Mouse (Mus musculus) neural tube, embryonic 13.5 days (tissue): ENCODE results near the gene Hist1h3g. TPM values are rescaled to one million over a fixed set of nuclear protein-coding genes. Genes with fewer than 3 reads are reported as not detected.
A peak's percentile ranks its signal among the peaks of the same experiment; 100 is the strongest.

Experiments used
- ATAC-seq: fragments of 200-750 bp; cut with Nextera tagmentation; 2 replicates; pipeline ENCODE4 v1.8.0; 2017; ENCODE audit warnings: low read depth, mild to moderate bottlenecking, moderate TSS enrichment, moderate library complexity
- H3K27ac ChIP-seq: fragments of 300-500 bp; sonication (generic); replicated peaks from 2 replicates; pipeline ENCODE4 v1.5.1; 2015; ENCODE audit warnings: moderate library complexity, mild to moderate bottlenecking, inconsistent platforms
- H3K27me3 ChIP-seq: fragments of 300-500 bp; sonication (generic); 2 replicates; pipeline ENCODE4 v1.6.1; 2015; ENCODE audit warnings: mild to moderate bottlenecking, inconsistent platforms
- H3K36me3 ChIP-seq: fragments of 300-500 bp; sonication (generic); 2 replicates; pipeline ENCODE4 v1.6.1; 2015; ENCODE audit warnings: mild to moderate bottlenecking, inconsistent platforms
- H3K4me1 ChIP-seq: fragments of 300-500 bp; sonication (generic); replicated peaks from 2 replicates; pipeline ENCODE4 v1.6.1; 2015; ENCODE audit warnings: inconsistent platforms
- H3K4me2 ChIP-seq: fragments of 300-500 bp; sonication (generic); 2 replicates; pipeline ENCODE4 v1.6.1; 2015; ENCODE audit warnings: inconsistent platforms, mild to moderate bottlenecking, moderate library complexity
- H3K4me3 ChIP-seq: fragments of 300-500 bp; sonication (generic); 2 replicates; pipeline ENCODE4 v1.5.1; 2015; ENCODE audit warnings: mild to moderate bottlenecking, inconsistent platforms
- H3K9ac ChIP-seq: fragments of 300-500 bp; sonication (generic); 2 replicates; pipeline ENCODE4 v1.6.1; 2015; ENCODE audit warnings: moderate library complexity, mild to moderate bottlenecking, inconsistent platforms
- H3K9me3 ChIP-seq: fragments of 300-500 bp; sonication (generic); 2 replicates; pipeline ENCODE4 v1.6.1; 2016; ENCODE audit warnings: inconsistent platforms
- WGBS: fragments of 180-500 bp; shearing (Covaris S2); methylation state at CpG from one replicate; pipeline ENCODE4 v1.1.7; 2015; 5-methylcytosine and 5-hydroxymethylcytosine counted together
- microRNA-seq: library from miRNA; unstranded; fragments of <30 nt; microRNA quantifications from one replicate; pipeline ENCODE4, GENCODE M21; 2016
- polyA plus RNA-seq: library from polyadenylated mRNA; unstranded; fragments of >200 nt; fragmentation: Nextera tagmentation; extraction: Ambion mirVana; gene quantifications from 2 replicates; pipeline ENCODE4 v1.2.1, GENCODE M21; 2015

Gene Hist1h3g
- polyA plus RNA-seq, 1 experiment from 2014 or later, result 1.3 TPM

DNA sequence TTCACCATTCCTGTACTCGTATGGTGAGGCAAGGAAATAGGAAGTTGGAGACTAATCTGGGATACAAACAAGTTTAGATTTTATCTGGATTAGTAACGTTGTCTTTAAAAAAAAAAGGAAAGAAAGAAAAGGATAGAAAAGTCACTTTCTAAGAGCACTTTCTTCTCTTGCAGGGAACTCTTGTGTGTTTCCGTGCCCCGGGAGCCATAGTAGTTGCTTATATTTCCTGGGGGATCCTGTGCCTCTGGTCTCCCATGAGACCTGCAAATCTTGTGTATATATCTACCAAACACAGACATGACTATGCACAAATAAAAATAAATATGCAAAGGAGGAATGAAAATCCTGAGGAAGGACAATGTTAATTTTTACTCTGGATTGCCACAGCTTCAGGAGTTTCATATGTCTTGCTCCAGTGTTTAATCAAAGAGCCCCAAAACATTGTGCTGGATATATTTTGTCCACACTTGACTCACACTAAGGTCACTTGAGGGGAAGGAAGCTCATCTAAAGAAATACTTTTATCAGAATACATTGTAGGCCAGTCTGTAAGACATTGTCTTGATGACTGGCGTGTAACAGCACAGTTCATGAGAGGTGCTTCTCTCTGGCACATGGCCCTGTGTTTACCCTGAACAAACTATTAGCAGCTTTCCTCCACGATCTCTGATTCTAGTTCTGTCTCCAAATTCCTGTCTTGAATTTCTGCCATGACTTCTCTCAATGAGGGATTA is 41.9 kb downstream of the Hist1h3g start:
- no peak for ATAC-seq
- Histone ChIP-seq H3K27ac (0 out of 2 replicates have a peak overlapping the region, but pooled peaks have one; percentile 1), H3K4me3 (0 out of 2 replicates have a peak overlapping the region, but pooled peaks have one; percentile 42), H3K4me2 (peak overlapping the region; percentile 81), H3K9me3 (no peaks in the 10 kb centered on the region), H3K4me1 (peaks cover 42% of the 10 kb centered on the region), H3K27me3 (no peaks in the 10 kb centered on the region), H3K9ac (peak overlapping the region; percentile 78), H3K36me3 (no peaks in the 10 kb centered on the region)
- WGBS, result 54% methylated on average over 6 of the region's 6 CpGs

DNA sequence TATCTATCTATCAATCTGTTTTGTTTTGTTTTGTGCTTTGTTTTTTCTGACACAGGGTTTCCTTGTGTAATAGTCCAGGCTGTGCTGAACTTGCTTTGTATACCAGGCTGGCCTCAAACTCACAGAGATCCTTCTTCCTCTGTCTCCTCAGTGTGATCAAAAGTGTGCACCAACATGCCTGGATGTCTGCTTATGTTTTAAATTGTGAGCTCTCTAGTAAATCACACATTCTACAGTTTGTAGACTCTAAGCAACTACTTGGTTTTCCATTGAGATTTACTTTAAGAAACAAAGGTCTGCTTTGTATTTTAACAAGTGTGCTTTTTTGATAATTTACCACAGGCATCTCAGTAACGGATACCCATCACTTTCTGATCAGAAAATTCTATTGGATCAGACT is 42.6 kb downstream of the Hist1h3g start:
- no peak overlapping the region for H3K4me3 ChIP-seq
- H3K36me3 ChIP-seq, result no peaks in the 10 kb centered on the region
- no peak overlapping the region for H3K27ac ChIP-seq
- H3K27me3 ChIP-seq, result no peaks in the 10 kb centered on the region
- no peaks in the 10 kb centered on the region for H3K9me3 ChIP-seq
- H3K9ac ChIP-seq, result no peak overlapping the region
- 86% methylated on average over 1 of the region's 1 CpGs for WGBS
- H3K4me2 ChIP-seq, result no peak overlapping the region
- no peak for ATAC-seq
- peaks cover 42% of the 10 kb centered on the region for H3K4me1 ChIP-seq

DNA sequence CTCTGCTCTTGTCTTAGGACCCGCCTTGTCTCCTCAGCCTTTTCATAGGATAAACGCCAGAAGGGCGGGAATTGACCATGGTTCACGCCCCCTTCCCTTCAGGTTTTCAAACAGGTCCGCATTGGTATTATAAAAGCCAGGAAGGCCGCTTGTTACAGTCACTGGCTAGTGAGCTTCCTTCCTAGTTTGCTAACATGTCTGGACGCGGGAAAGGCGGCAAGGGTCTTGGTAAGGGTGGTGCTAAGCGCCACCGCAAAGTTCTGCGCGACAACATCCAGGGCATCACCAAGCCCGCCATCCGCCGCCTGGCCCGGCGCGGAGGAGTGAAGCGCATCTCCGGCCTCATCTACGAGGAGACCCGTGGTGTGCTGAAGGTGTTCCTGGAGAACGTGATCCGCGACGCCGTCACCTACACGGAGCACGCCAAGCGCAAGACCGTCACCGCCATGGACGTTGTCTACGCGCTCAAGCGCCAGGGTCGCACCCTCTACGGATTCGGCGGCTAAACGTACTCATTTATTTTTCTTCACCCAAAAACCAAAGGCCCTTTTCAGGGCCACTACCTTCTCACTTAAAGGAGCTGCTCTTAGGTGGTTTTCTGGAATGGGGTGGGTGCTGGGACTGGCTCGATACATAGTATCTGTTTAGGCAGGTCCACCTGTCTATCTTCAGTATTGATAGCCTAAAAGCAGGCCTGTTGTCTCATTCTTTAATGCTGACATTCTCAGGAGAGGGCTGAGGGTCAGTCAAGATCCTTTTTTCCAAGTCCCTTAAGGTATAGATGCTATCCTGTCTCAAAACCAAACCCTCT is 46.4 kb downstream of the Hist1h3g start, which contains the start of gene Hist1h4d:
Gene Hist1h4d (plus strand): TSS at position 191 of the 811 bp plus-strand sequence.
- Histone ChIP-seq H3K4me3 (peak within 1 kb of the TSS; percentile 47), H3K9me3 (no peaks in the 10 kb centered on the region), H3K27me3 (no peaks in the 10 kb centered on the region), H3K27ac (peak within 1 kb of the TSS; percentile 82), H3K9ac (peak within 1 kb of the TSS; percentile 72), H3K4me1 (peaks cover 47% of the 10 kb centered on the region), H3K36me3 (no peaks in the 10 kb centered on the region), H3K4me2 (peak within 1 kb of the TSS; percentile 91)
- under 1% methylated on average over 43 of the region's 43 CpGs for WGBS
- ATAC-seq, result peak; percentile 88

DNA sequence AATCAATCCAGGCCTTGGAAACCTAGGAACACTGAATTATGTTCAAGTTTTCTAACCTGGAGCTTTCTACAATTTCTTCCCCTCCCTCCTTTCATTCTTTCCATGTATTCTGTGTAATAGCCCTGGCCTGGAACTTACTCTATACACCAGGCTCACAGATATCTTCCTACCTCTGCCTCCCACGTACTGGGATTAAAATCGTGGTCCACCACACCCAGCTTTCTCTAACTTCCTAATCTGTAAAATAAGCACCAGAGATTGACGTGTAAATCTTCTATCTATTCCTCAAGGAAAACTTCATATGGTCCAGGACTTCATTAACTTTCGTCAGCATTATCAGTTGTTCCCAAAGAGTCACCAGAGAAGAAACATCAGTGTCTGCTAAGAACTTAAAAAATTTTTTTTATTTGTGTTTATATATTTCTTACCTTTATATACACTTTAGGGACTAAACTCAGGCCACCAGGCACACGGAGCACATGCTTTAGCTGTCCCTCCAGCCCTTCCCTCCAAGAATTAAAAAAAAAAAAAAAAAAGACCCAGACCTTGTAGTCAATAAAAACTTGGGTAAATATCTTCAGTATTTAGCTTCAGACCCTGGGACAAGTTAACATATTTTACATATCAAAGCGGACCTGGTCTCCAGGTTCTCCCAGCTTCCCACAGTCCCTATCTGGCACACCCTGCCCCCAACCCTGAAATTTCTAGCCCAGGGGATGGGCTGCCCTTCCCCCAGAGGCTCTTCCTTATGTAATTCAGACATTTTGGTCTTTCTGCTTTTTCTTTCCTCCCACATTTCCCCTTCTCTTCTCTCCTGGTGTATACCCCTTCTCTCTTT is 47.2 kb downstream of the Hist1h3g start:
- no peaks in the 10 kb centered on the region for H3K36me3 ChIP-seq
- H3K4me2 ChIP-seq, result peak overlapping the region; percentile 91
- H3K9me3 ChIP-seq, result no peaks in the 10 kb centered on the region
- peak overlapping the region; percentile 82 for H3K27ac ChIP-seq
- H3K4me1 ChIP-seq, result peaks cover 44% of the 10 kb centered on the region
- H3K9ac ChIP-seq, result peak overlapping the region; percentile 72
- H3K27me3 ChIP-seq, result no peaks in the 10 kb centered on the region
- 8% methylated on average over 6 of the region's 6 CpGs for WGBS
- peak overlapping the region; percentile 47 for H3K4me3 ChIP-seq
- ATAC-seq, result no peak

DNA sequence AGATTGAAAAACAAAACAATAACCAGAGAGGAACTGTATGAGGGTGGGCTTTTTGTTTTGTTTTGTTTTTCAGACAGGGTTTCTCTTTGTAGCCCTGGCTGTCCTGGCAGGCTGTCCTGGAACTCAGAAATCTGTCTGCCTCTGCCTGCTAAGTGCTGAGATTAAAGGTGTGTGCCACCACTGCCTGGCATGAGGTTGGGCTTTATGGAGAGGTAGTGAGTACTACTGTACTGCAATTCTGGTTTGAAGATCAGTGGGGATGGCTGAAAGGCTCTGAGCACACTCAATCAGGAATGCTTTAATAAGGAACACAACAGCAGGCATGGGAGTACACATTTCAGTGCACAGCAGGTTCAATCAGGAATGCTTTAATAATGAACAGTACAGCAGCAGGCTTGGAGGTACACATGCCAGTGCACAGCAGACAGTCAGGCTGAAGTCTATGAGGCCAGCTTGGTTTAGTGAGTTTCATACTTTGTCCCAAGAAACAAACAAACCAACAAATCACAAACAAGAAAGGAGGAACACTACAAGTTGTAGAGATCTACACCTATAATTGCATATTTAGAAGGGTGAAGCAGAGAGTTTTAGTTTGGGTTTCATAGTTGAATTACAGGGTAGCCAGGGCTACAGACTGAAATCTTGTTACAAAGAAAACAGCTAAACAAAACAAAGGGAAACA is 48.3 kb downstream of the Hist1h3g start:
- H3K36me3 ChIP-seq, result no peaks in the 10 kb centered on the region
- H3K4me3 ChIP-seq, result no peak overlapping the region
- peak overlapping the region; percentile 23; the same call in 1 of the 2 replicates for H3K27ac ChIP-seq
- ATAC-seq, result no peak
- H3K4me2 ChIP-seq, result 0 out of 2 replicates have a peak overlapping the region, but pooled peaks have one; percentile 7
- H3K27me3 ChIP-seq, result no peaks in the 10 kb centered on the region
- H3K9me3 ChIP-seq, result no peaks in the 10 kb centered on the region
- no peak overlapping the region for H3K9ac ChIP-seq
- peaks cover 44% of the 10 kb centered on the region for H3K4me1 ChIP-seq

DNA sequence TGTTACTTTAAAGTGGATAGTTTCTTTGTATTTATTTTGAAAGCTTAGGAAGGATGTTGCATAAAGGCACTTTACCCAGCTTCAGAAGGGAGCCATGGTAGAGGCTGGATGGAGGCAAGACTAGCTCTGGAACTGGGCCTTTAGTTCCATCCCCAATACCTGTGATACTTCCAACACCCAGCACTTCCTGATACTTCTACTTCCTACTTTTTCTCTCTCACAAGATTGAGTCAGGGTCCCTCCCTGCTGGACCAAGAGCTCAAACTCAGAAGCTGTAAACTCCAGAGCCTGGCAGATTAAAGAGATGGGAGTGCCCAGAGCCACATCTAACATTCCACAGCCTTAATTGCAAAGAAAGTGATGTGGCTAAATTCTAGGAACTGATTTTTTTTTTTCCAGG is 49.1 kb downstream of the Hist1h3g start:
- H3K9me3 ChIP-seq, result no peaks in the 10 kb centered on the region
- peaks cover 44% of the 10 kb centered on the region for H3K4me1 ChIP-seq
- H3K4me3 ChIP-seq, result peak overlapping the region; percentile 47
- peak overlapping the region; percentile 76 for H3K9ac ChIP-seq
- ATAC-seq, result no peak
- H3K4me2 ChIP-seq, result peak overlapping the region; percentile 72
- no peaks in the 10 kb centered on the region for H3K36me3 ChIP-seq
- H3K27ac ChIP-seq, result peak overlapping the region; percentile 93
- no peaks in the 10 kb centered on the region for H3K27me3 ChIP-seq

DNA sequence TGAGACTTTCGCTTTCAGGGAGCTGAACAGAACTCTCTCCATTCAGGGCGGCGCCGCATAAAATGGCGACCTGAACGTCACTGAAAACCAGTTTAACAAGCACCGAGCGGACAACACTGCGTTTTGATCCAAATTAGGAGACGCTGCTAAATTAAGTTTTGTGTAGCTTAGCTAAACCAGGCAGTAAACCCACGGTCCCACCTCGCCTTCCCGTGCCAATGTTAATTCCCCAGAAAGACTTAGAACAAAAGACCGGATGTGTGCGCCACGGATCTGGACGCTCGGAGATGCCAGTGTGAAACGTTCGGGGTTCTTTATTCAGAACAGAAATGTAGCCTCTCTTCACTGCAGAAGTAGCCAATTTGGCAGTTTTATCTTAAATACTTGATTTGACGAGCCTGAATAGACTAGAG is 49.8 kb downstream of the Hist1h3g start:
- H3K9me3 ChIP-seq, result no peaks in the 10 kb centered on the region
- H3K27ac ChIP-seq, result peak overlapping the region; percentile 93
- H3K4me1 ChIP-seq, result peaks cover 44% of the 10 kb centered on the region
- ATAC-seq, result no peak
- no peaks in the 10 kb centered on the region for H3K36me3 ChIP-seq
- H3K9ac ChIP-seq, result peak overlapping the region; percentile 76
- no peaks in the 10 kb centered on the region for H3K27me3 ChIP-seq
- WGBS, result under 1% methylated on average over 21 of the region's 21 CpGs
- H3K4me3 ChIP-seq, result peak overlapping the region; percentile 47
- H3K4me2 ChIP-seq, result peak overlapping the region; percentile 72

Small RNAs within 50 kb of the gene (microRNA-seq; reads per million reads assigned to microRNA genes)
- gene Gm44297, result not detected
- gene Gm44359, result not detected
- not detected for gene Gm44394
- 0.59 reads per million for gene n-TStga1

Other genes with a start within 250 kb of the Hist1h3g start
- gene Zfp322a, start 166.2 kb upstream of the Hist1h3g start, polyA plus RNA-seq, result 51.6 and 60.7 TPM in 2 replicates
- 9.5 and 10.3 TPM in 2 replicates for gene Abt1, start 111.6 kb upstream of the Hist1h3g start, polyA plus RNA-seq
- gene Btn1a1, start 69.5 kb upstream of the Hist1h3g start, polyA plus RNA-seq, result 0.07 TPM in 1 of 2 replicates, not detected in the other
- gene Btn2a2, start 46.6 kb upstream of the Hist1h3g start, polyA plus RNA-seq, result 0.12 and 0.21 TPM in 2 replicates
- 2.4 and 2.6 TPM in 2 replicates for gene Hist1h4h, start 4.4 kb upstream of the Hist1h3g start, polyA plus RNA-seq
- gene Hist1h2af, start 1.5 kb upstream of the Hist1h3g start, polyA plus RNA-seq, result 0.95 TPM in 1 of 2 replicates, not detected in the other
- gene Hist1h2bh, start 8.0 kb downstream of the Hist1h3g start, polyA plus RNA-seq, result 0.61 TPM in 1 of 2 replicates, not detected in the other
- not detected in 2 replicates for gene Hist1h3f, start 8.6 kb downstream of the Hist1h3g start, polyA plus RNA-seq
- not detected in 2 replicates for gene Hist1h4f, start 16.2 kb downstream of the Hist1h3g start, polyA plus RNA-seq
- 0.11 and 0.22 TPM in 2 replicates for gene Hist1h1d, start 17.8 kb downstream of the Hist1h3g start, polyA plus RNA-seq
- 2.0 and 3.2 TPM in 2 replicates for gene Hist1h3e, start 26.9 kb downstream of the Hist1h3g start, polyA plus RNA-seq
- gene Hist1h2ae, start 35.8 kb downstream of the Hist1h3g start, polyA plus RNA-seq, result 12.3 and 18.7 TPM in 2 replicates
- 2.2 and 3.5 TPM in 2 replicates for gene Hist1h2bg, start 36.0 kb downstream of the Hist1h3g start, polyA plus RNA-seq
- 0.81 and 1.6 TPM in 2 replicates for gene Hist1h2bf, start 38.8 kb downstream of the Hist1h3g start, polyA plus RNA-seq
- 1.2 and 1.3 TPM in 2 replicates for gene Hist1h2ad, start 39.0 kb downstream of the Hist1h3g start, polyA plus RNA-seq
- 0.63 and 2.0 TPM in 2 replicates for gene Hist1h3d, start 40.3 kb downstream of the Hist1h3g start, polyA plus RNA-seq
- gene Hist1h4d, start 46.2 kb downstream of the Hist1h3g start, polyA plus RNA-seq, result 37.3 and 43.1 TPM in 2 replicates
- gene Hist1h2be, start 85.7 kb downstream of the Hist1h3g start, polyA plus RNA-seq, result 1.6 and 2.1 TPM in 2 replicates
- 6.1 and 8.1 TPM in 2 replicates for gene Hist1h1e, start 87.1 kb downstream of the Hist1h3g start, polyA plus RNA-seq
- gene Hist1h2ac, start 148.5 kb downstream of the Hist1h3g start, polyA plus RNA-seq, result 0.40 and 0.66 TPM in 2 replicates
- gene Hist1h2bc, start 148.8 kb downstream of the Hist1h3g start, polyA plus RNA-seq, result 25.7 and 28.2 TPM in 2 replicates
- gene Hist1h1t, start 160.4 kb downstream of the Hist1h3g start, polyA plus RNA-seq, result not detected in 2 replicates
- gene Hist1h4c, start 163.0 kb downstream of the Hist1h3g start, polyA plus RNA-seq, result 2.3 and 2.5 TPM in 2 replicates
- 3.7 and 4.0 TPM in 2 replicates for gene Hfe, start 175.4 kb downstream of the Hist1h3g start, polyA plus RNA-seq
- gene Hist1h1c, start 203.4 kb downstream of the Hist1h3g start, polyA plus RNA-seq, result 12.5 and 13.1 TPM in 2 replicates
- gene Hist1h3c, start 210.2 kb downstream of the Hist1h3g start, polyA plus RNA-seq, result 1.5 and 2.7 TPM in 2 replicates
- not detected in 2 replicates for gene Hist1h2bb, start 211.3 kb downstream of the Hist1h3g start, polyA plus RNA-seq
- 5.1 and 9.7 TPM in 2 replicates for gene Hist1h2ab, start 215.7 kb downstream of the Hist1h3g start, polyA plus RNA-seq
- gene Hist1h3b, start 216.8 kb downstream of the Hist1h3g start, polyA plus RNA-seq, result 0.96 and 2.3 TPM in 2 replicates
- 2.3 TPM in 1 of 2 replicates, not detected in the other for gene Hist1h4b, start 221.6 kb downstream of the Hist1h3g start, polyA plus RNA-seq
- 1.1 TPM in 1 of 2 replicates, not detected in the other for gene Hist1h4a, start 225.8 kb downstream of the Hist1h3g start, polyA plus RNA-seq
- gene Hist1h3a, start 227.0 kb downstream of the Hist1h3g start, polyA plus RNA-seq, result 1.1 and 1.5 TPM in 2 replicates
- not detected in 2 replicates for gene Hist1h1a, start 228.2 kb downstream of the Hist1h3g start, polyA plus RNA-seq
- gene Trim38, start 234.5 kb downstream of the Hist1h3g start, polyA plus RNA-seq, result not detected in 2 replicates